ENCODE assay signal across 11 mouse cellular contexts in genomic region chr2:30626058-30626675, GRCm38 (mm10). TPM values are rescaled to one million over a fixed set of nuclear protein-coding genes. Genes with fewer than 3 reads are reported as not detected.
A peak's percentile ranks its signal among the peaks of the same experiment; 100 is the strongest.
DNase-seq lines count a peak whose midpoint lies in the region; ATAC-seq and TF ChIP-seq lines count a peak whose summit lies in the region.
"Had no signal": no experiment of that assay in that cellular context is flagged by ENCODE, and none has a peak within 500 bp of the region (broad histone marks: within the 10 kb centered on the region; RNA-seq: fewer than 3 reads in every experiment).

No protein-coding gene starts in this region.

- peak overlapping the region; percentile 77 for H3K27ac ChIP-seq in heart, embryonic 10.5 days
- H3K27ac ChIP-seq in neural tube, embryonic 12.5 days = 0 out of 2 replicates have a peak overlapping the region, but pooled peaks have one; percentile 26
- H3K27ac ChIP-seq in neural tube, embryonic 15.5 days (replicated peaks) = no peak overlapping the region
- H3K27ac ChIP-seq in thymus, adult 2 months (ENCODE audit: control insufficient read depth, insufficient read depth, low read length) = peak overlapping the region; percentile 95

- no peaks in the 10 kb centered on the region for H3K36me3 ChIP-seq in heart, embryonic 10.5 days
- no peaks in the 10 kb centered on the region for H3K36me3 ChIP-seq in neural tube, embryonic 12.5 days
- H3K36me3 ChIP-seq in neural tube, embryonic 15.5 days = no peaks in the 10 kb centered on the region
- H3K36me3 ChIP-seq in thymus, adult 2 months (ENCODE audit: control insufficient read depth, insufficient read depth, low read length) = no peaks in the 10 kb centered on the region

- 56% methylated on average over 17 of the region's 17 CpGs for WGBS in heart, embryonic 10.5 days
- 72% methylated on average over 17 of the region's 17 CpGs for WGBS in neural tube, embryonic 12.5 days
- WGBS in neural tube, embryonic 15.5 days = 75% methylated on average over 17 of the region's 17 CpGs
- WGBS in thymus, adult 2 months = 19% methylated on average over 17 of the region's 17 CpGs

- H3K4me2 ChIP-seq in neural tube, embryonic 12.5 days (replicated peaks) = no peak overlapping the region
- no peak overlapping the region for H3K4me2 ChIP-seq in neural tube, embryonic 15.5 days
- H3K4me2 ChIP-seq: midbrain, embryonic 11.5 days had no signal

- no peaks in the 10 kb centered on the region for H3K9me3 ChIP-seq in heart, embryonic 10.5 days
- H3K9me3 ChIP-seq in neural tube, embryonic 12.5 days = no peaks in the 10 kb centered on the region
- no peaks in the 10 kb centered on the region for H3K9me3 ChIP-seq in neural tube, embryonic 15.5 days (replicated peaks)

- no peak overlapping the region for H3K4me3 ChIP-seq in heart, embryonic 10.5 days
- H3K4me3 ChIP-seq in neural tube, embryonic 12.5 days = no peak overlapping the region
- H3K4me3 ChIP-seq in neural tube, embryonic 15.5 days (replicated peaks) = no peak overlapping the region
- H3K4me3 ChIP-seq in thymus, adult 2 months (ENCODE audit: control insufficient read depth, insufficient read depth, low read length) = peak overlapping the region; percentile 77

- TF ChIP-seq CTCF in thymus, adult 2 months (IDR thresholded peaks at IDR 0.05; ENCODE audit: borderline replicate concordance, control insufficient read depth, extremely low read depth, insufficient read depth, low read length, poor library complexity) = no peak

- H3K27me3 ChIP-seq in heart, embryonic 10.5 days (ENCODE audit: insufficient read depth, poor library complexity, severe bottlenecking) = no peaks in the 10 kb centered on the region
- no peaks in the 10 kb centered on the region for H3K27me3 ChIP-seq in neural tube, embryonic 12.5 days (replicated peaks)
- no peaks in the 10 kb centered on the region for H3K27me3 ChIP-seq in neural tube, embryonic 15.5 days (replicated peaks)
- no peaks in the 10 kb centered on the region for H3K27me3 ChIP-seq in thymus, adult 2 months (ENCODE audit: control insufficient read depth, insufficient read depth, low read length)

- no peak for DNase-seq in heart, embryonic 10.5 days (ENCODE audit: low spot score)
- DNase-seq in heart, postnatal 4 days = no peak
- DNase-seq in thymus, adult 2 months = peak; percentile 39
- DNase-seq in right cerebral cortex, postnatal 36 days (ENCODE audit: low spot score in 2 of 2) = no peak
- DNase-seq in c-Kit-positive CD71-positive TER-119-positive erythroid progenitor cells, embryonic 14.5 days (ENCODE audit: low spot score) = no peak
- DNase-seq: kidney, adult 11 months had no signal

- TF ChIP-seq POLR2A in thymus, adult 2 months (IDR thresholded peaks at IDR 0.05; ENCODE audit: control insufficient read depth, extremely low read depth, insufficient read depth, low read length, poor library complexity) = no peak

- no peak for ATAC-seq in neural tube, embryonic 12.5 days (ENCODE audit: low FRiP score, low read depth)
- no peak for ATAC-seq in neural tube, embryonic 15.5 days (ENCODE audit: low FRiP score)
- ATAC-seq in inflammation-experienced regulatory T-cells, adult 6 months = peak; percentile 89

- H3K9ac ChIP-seq in neural tube, embryonic 12.5 days = no peak overlapping the region
- no peak overlapping the region for H3K9ac ChIP-seq in neural tube, embryonic 15.5 days (replicated peaks)

- peaks cover 18% of the 10 kb centered on the region; the same call in 1 of the 2 replicates for H3K4me1 ChIP-seq in heart, embryonic 10.5 days
- peaks cover 16% of the 10 kb centered on the region for H3K4me1 ChIP-seq in neural tube, embryonic 12.5 days
- H3K4me1 ChIP-seq in neural tube, embryonic 15.5 days = peaks cover 30% of the 10 kb centered on the region
- peaks cover 29% of the 10 kb centered on the region for H3K4me1 ChIP-seq in thymus, adult 2 months (replicated peaks; ENCODE audit: control insufficient read depth, insufficient read depth, low read length)

RNA-seq across cellular contexts. Expression of gene Cstad, which starts 31.3 kb away (rescaled TPM):
- polyA plus RNA-seq in heart, embryonic 10.5 days (2016; fragmentation: Nextera tagmentation; extraction: Ambion mirVana) = 1.2 and 1.4 TPM in 2 replicates
- total RNA-seq in heart, postnatal 4 days (2021) = 1 to 10 TPM; 1.7 to 3.2 TPM
- 0.57 and 1.3 TPM in 2 replicates for polyA plus RNA-seq in neural tube, embryonic 12.5 days (2016; fragmentation: Nextera tagmentation; extraction: Ambion mirVana)
- 0.31 and 0.83 TPM in 2 replicates for polyA plus RNA-seq in neural tube, embryonic 15.5 days (2015; fragmentation: Nextera tagmentation; extraction: Ambion mirVana)
- polyA plus RNA-seq in inflammation-experienced regulatory T-cells, adult 6 months (2017; shearing (Covaris generic)) = 1 to 10 TPM; 3.0 to 8.3 (median 4.3) TPM
- 1.7 and 2.9 TPM in 2 replicates for polyA plus RNA-seq in thymus, adult 2 months (2012; rRNA removed)
- total RNA-seq: common myeloid progenitor, adult 5-6 weeks had no signal
